In the genomic region with DNA sequence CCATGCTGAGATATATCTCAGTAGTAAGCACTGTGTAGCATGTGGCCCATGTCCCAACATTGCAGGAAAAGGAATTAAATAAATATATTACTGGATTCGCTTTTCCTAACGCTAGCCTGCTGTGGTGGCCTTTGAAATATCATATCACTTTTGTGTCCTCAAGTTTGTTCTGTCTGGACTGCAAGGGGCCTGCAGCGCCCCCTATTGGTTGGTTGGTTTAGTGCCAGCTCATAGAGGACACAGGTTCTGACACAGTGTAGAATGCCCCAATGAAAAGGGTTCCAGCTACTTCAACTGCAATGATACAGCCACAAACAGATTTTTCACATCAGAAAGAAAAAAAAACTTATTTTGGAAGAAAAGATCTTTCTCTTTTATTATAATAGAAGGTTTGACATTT, we compare ENCODE assay signal across 9 mouse cellular contexts. TPM values are rescaled to one million over a fixed set of nuclear protein-coding genes. Genes with fewer than 3 reads are reported as not detected.
DNase-seq lines count a peak whose midpoint lies in the region; ATAC-seq lines count a peak whose summit lies in the region.
"Had no signal": no experiment of that assay in that cellular context is flagged by ENCODE, and none has a peak within 500 bp of the region (broad histone marks: within the 10 kb centered on the region; RNA-seq: fewer than 3 reads in every experiment).

No protein-coding gene starts in this region.

- H3K4me2 ChIP-seq in forebrain, embryonic 12.5 days = no peak overlapping the region

- no peaks in the 10 kb centered on the region for H3K36me3 ChIP-seq in forebrain, embryonic 12.5 days (replicated peaks)

- ATAC-seq in megakaryocyte progenitor cell, adult 5-6 weeks (replicated peaks; ENCODE audit: poor library complexity) = peak; percentile 54
- ATAC-seq in forebrain, embryonic 12.5 days (ENCODE audit: low FRiP score) = no peak

- no peak overlapping the region for H3K4me3 ChIP-seq in forebrain, embryonic 12.5 days (replicated peaks)

- no peaks in the 10 kb centered on the region for H3K9me3 ChIP-seq in forebrain, embryonic 12.5 days

- no peaks in the 10 kb centered on the region for H3K4me1 ChIP-seq in forebrain, embryonic 12.5 days

- H3K9ac ChIP-seq in forebrain, embryonic 12.5 days = no peak overlapping the region

- WGBS in forebrain, embryonic 12.5 days = 56% methylated on average over 3 of the region's 3 CpGs

- H3K27ac ChIP-seq in forebrain, embryonic 12.5 days = no peak overlapping the region
- H3K27ac ChIP-seq: macrophage had no signal

- peak; percentile 44 for DNase-seq in heart, postnatal 4 days
- DNase-seq in heart, adult 9 months (ENCODE audit: low spot score in 2 of 2) = no peak
- DNase-seq in B cell, adult 2 months = peak; percentile 59 to 62
- DNase-seq in adrenal gland, postnatal 36 days = peak; percentile 6 to 59
- DNase-seq in T-cell, adult 2 months (ENCODE audit: low spot score) = no peak
- DNase-seq in gastrocnemius, postnatal 4 days (ENCODE audit: low spot score in 2 of 2) = no peak

- 0 out of 2 replicates have a peak, but pooled peaks cover 3% of the 10 kb centered on the region for H3K27me3 ChIP-seq in forebrain, embryonic 12.5 days

RNA-seq across cellular contexts. Expression of a gene that starts 34.6 kb away (rescaled TPM):
- total RNA-seq in heart, postnatal 4 days (2021) = 10 to 100 TPM; 25.0 to 30.7 TPM
- 1 to 10 TPM; 2.7 to 3.0 TPM for total RNA-seq in adrenal gland, postnatal 36 days (2021)
- 36.0 and 47.6 TPM in 2 replicates for total RNA-seq in megakaryocyte progenitor cell, adult 5-6 weeks (2015)
- total RNA-seq in megakaryocyte progenitor cell, adult 5-6 weeks (2017) = 37.8 and 54.2 TPM in 2 replicates
- 37.0 and 45.9 TPM in 2 replicates for polyA plus RNA-seq in forebrain, embryonic 12.5 days (2016; fragmentation: Nextera tagmentation; extraction: Ambion mirVana)
- total RNA-seq in gastrocnemius, postnatal 4 days (2021) = 10 to 100 TPM in 1 of 2 experiments, 1 to 10 TPM in 1; 7.2 to 10.1 TPM

Comparison
In these comparisons a context has a peak if more than half of its experiments do, and no peak if none do; other contexts are left out.
1. DNase-seq: peak in heart, postnatal 4 days (single experiment), B cell, adult 2 months (2 of 2) and adrenal gland, postnatal 36 days (2 of 2); none in heart, adult 9 months (0 of 2), T-cell, adult 2 months (single experiment) and gastrocnemius, postnatal 4 days (0 of 2).